Mouse (Mus musculus) erythroblast, embryonic 14.5 days (primary cell): Measurements from ENCODE around the gene Hspa5. TPM values are rescaled to one million over a fixed set of nuclear protein-coding genes. Genes with fewer than 3 reads are reported as not detected.

ENCODE experiments used
- H3K27me3 ChIP-seq: 2 replicates; pipeline ENCODE4 v1.6.1; 2012; ENCODE audit warnings: inconsistent platforms; ENCODE audit not compliant: control insufficient read depth
- H3K36me3 ChIP-seq: 2 replicates; pipeline ENCODE4 v1.6.1; 2012; ENCODE audit warnings: mild to moderate bottlenecking, inconsistent platforms; ENCODE audit not compliant: control insufficient read depth
- H3K4me1 ChIP-seq: 2 replicates; pipeline ENCODE4 v1.6.1; 2012; ENCODE audit warnings: inconsistent platforms; ENCODE audit not compliant: control insufficient read depth
- H3K4me3 ChIP-seq: replicated peaks from 2 replicates; pipeline ENCODE3; 2012; ENCODE audit warnings: moderate library complexity, mild to moderate bottlenecking, inconsistent platforms
- H3K9me3 ChIP-seq: 2 replicates; pipeline ENCODE4 v1.6.1; 2012; ENCODE audit warnings: low read length, inconsistent platforms, mixed read lengths; ENCODE audit not compliant: control insufficient read depth
- GATA1 ChIP-seq: IDR thresholded peaks from 2 replicates; pipeline ENCODE4 v1.6.1; 2012; ENCODE audit warnings: low read length, inconsistent platforms, mixed read lengths
- TAL1 ChIP-seq: IDR thresholded peaks from 3 replicates; pipeline ENCODE4 v1.6.1; 2012; ENCODE audit warnings: low read length, inconsistent platforms, mixed read lengths
- polyA plus RNA-seq: library from polyadenylated mRNA; stranded (reverse); fragments of >175 nt; gene quantifications from 2 replicates; pipeline ENCODE4 v1.2.3, GENCODE M21; 2012

Gene Hspa5
- polyA plus RNA-seq, 1 experiment, result 12.3 TPM

- TF ChIP-seq TAL1 (no peak), GATA1 (no peak)
- no peaks in the 10 kb centered on the region for H3K27me3 ChIP-seq
- peaks cover 32% of the 10 kb centered on the region for H3K4me1 ChIP-seq
Observed at GRCm38 (mm10) chr2:34764801-34765200, 7.0 kb upstream of the Hspa5 start.

DNA sequence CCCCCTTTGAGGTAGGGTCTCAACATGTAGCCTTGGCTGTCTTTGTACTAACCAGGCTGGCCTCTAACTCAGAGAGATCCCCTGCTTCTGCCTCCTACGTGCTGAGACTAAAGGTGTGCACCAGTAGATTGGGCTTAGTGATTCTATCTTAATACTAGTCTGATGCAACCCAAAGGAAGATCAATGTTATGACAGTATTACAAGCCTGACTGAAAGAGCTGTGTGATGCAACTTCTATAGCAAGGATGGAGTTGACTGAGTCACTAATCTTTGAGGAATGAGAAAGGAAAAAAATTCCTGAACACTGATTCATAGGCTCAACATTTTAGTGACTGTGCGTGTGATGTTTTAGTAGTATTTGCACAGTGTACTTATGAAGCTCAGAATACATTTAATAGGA lies 1.7 kb upstream of the Hspa5 start:
- Histone ChIP-seq H3K36me3 (peaks cover 38% of the 10 kb centered on the region), H3K4me3 (peak overlapping the region; percentile 74)

More at GRCm38 (mm10) chr2:34764801-34765200, 7.0 kb upstream of the Hspa5 start:
- Histone ChIP-seq H3K9me3 (peaks cover 11% of the 10 kb centered on the region), H3K36me3 (peaks cover 2% of the 10 kb centered on the region), H3K4me3 (no peak overlapping the region)

GRCm38 (mm10) chr2:34770951-34771350 lies 819 bp upstream of the Hspa5 start:
- Histone ChIP-seq H3K4me1 (peaks cover 41% of the 10 kb centered on the region), H3K36me3 (peaks cover 47% of the 10 kb centered on the region), H3K27me3 (no peaks in the 10 kb centered on the region), H3K4me3 (peak overlapping the region; percentile 74), H3K9me3 (peaks cover 5% of the 10 kb centered on the region)
- no peak for TF ChIP-seq TAL1
- TF ChIP-seq GATA1, result no peak

More for the DNA sequence above, 1.7 kb upstream of the Hspa5 start:
- Histone ChIP-seq H3K9me3 (peaks cover 5% of the 10 kb centered on the region), H3K27me3 (no peaks in the 10 kb centered on the region), H3K4me1 (peaks cover 34% of the 10 kb centered on the region)
- TF ChIP-seq GATA1 (no peak), TAL1 (no peak)

DNA sequence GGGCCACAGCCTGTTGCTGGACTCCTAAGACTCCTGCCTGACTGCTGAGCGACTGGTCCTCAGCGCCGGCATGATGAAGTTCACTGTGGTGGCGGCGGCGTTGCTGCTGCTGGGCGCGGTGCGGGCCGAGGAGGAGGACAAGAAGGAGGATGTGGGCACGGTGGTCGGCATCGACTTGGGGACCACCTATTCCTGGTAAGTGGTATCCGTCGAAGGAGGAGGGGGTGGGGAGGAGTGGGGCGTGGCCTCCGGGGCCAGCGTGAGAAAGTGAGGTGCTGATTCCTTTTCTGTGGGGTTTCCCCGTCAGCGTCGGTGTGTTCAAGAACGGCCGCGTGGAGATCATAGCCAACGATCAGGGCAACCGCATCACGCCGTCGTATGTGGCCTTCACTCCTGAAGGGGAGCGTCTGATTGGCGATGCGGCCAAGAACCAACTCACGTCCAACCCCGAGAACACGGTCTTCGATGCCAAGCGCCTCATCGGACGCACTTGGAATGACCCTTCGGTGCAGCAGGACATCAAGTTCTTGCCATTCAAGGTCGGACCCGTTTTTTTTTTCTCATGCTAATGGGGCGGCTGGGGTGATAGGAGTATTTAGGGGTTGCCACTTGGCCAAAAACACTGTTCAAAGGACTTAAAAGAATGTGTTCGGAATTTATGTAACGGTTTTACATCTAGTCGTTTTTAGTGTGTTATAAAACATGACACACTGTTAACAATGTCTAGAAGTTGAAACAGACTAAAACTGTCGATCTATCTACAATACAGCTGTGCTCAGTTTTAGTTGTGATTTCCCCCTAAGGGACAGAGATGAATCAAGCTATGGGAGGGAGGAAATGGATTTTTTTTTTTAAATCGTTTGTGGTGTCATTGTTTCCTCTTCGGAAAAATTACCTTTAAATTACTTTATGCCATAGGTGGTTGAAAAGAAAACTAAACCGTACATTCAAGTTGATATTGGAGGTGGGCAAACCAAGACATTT lies 774 bp downstream of the Hspa5 start:
- no peaks in the 10 kb centered on the region for H3K27me3 ChIP-seq
- no peak for TF ChIP-seq GATA1
- no peak for TF ChIP-seq TAL1
- no peaks in the 10 kb centered on the region for H3K9me3 ChIP-seq
- H3K4me3 ChIP-seq, result peak overlapping the region; percentile 74
- H3K4me1 ChIP-seq, result peaks cover 56% of the 10 kb centered on the region
- H3K36me3 ChIP-seq, result peaks cover 63% of the 10 kb centered on the region

DNA sequence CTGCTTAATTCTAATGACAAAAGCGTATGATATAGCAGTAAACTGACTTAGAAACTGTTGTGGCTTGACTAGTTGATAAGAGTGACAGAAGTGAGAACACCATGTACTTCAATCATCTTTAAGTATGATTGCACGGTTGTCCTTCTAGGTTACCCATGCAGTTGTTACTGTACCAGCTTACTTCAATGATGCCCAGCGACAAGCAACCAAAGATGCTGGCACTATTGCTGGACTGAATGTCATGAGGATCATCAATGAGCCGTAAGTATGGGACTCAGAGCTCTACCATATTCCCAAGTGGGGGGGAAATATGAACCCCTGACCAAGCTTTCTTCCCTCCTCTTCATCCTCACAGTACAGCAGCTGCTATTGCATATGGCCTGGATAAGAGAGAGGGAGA lies 1.9 kb downstream of the Hspa5 start:
- no peaks in the 10 kb centered on the region for H3K9me3 ChIP-seq
- TF ChIP-seq TAL1 (no peak), GATA1 (no peak)
- H3K27me3 ChIP-seq, result no peaks in the 10 kb centered on the region
- peaks cover 74% of the 10 kb centered on the region for H3K36me3 ChIP-seq
- peaks cover 65% of the 10 kb centered on the region for H3K4me1 ChIP-seq
- peak overlapping the region; percentile 74 for H3K4me3 ChIP-seq

GRCm38 (mm10) chr2:34774493-34774892 lies 2.7 kb downstream of the Hspa5 start:
- Histone ChIP-seq H3K4me1 (peaks cover 72% of the 10 kb centered on the region), H3K4me3 (peak overlapping the region; percentile 74), H3K36me3 (peaks cover 81% of the 10 kb centered on the region), H3K27me3 (no peaks in the 10 kb centered on the region), H3K9me3 (no peaks in the 10 kb centered on the region)
- TF ChIP-seq GATA1 (no peak), TAL1 (no peak)

- no peaks in the 10 kb centered on the region for H3K9me3 ChIP-seq
- TF ChIP-seq GATA1, result no peak
- TF ChIP-seq TAL1, result no peak
- peaks cover 81% of the 10 kb centered on the region for H3K4me1 ChIP-seq
Observed at GRCm38 (mm10) chr2:34777237-34777868, 5.6 kb downstream of the Hspa5 start.

GRCm38 (mm10) chr2:34783064-34784020 lies 11.6 kb downstream of the Hspa5 start:
- peak overlapping the region; percentile 57 for H3K4me3 ChIP-seq
- H3K27me3 ChIP-seq, result no peaks in the 10 kb centered on the region
- H3K9me3 ChIP-seq, result no peaks in the 10 kb centered on the region
- H3K4me1 ChIP-seq, result peaks cover 65% of the 10 kb centered on the region
- H3K36me3 ChIP-seq, result peaks cover 78% of the 10 kb centered on the region
- TF ChIP-seq TAL1, result peak; percentile 85
- peak; percentile 90 for TF ChIP-seq GATA1

More at GRCm38 (mm10) chr2:34777237-34777868, 5.6 kb downstream of the Hspa5 start:
- Histone ChIP-seq H3K36me3 (peaks cover 94% of the 10 kb centered on the region), H3K4me3 (no peak overlapping the region), H3K27me3 (no peaks in the 10 kb centered on the region)
